Mouse (Mus musculus) spleen, postnatal 36 days (tissue): ENCODE data around the gene Tmem63a.
"Not testable (repeated sequence)": the region's sequence is repeated elsewhere in the genome, so short reads cannot be mapped to it uniquely, and the experiment has no call there.

ENCODE experiments used
- DNase-seq, 2 experiments: peaks; one replicate each; pipeline ENCODE4 v3.0.0; 2022; ENCODE audit warnings: low spot score in 2 of 2, mixed read lengths in 1 of 2

Tmem63a gene

DNA sequence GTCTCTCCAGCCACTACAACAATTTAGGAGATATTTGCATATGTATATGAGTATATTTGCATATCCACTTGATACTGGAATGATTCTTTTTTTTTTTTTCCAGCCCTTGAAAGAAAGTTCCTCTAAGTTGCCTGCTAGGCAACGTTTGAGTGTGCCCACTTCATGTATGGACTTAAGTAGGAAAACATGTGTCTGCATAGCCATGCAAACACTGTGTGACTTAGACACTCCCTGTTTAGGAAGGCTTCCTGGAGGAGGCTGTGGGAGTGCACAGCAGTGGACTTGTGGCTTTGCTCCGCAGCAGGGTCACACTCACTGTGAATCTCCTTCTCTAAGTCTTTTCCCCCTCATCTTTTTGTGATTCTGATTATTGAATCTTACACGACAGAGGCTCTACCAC lies 16.7 kb downstream of the Tmem63a start:
- DNase-seq = no peak

DNA sequence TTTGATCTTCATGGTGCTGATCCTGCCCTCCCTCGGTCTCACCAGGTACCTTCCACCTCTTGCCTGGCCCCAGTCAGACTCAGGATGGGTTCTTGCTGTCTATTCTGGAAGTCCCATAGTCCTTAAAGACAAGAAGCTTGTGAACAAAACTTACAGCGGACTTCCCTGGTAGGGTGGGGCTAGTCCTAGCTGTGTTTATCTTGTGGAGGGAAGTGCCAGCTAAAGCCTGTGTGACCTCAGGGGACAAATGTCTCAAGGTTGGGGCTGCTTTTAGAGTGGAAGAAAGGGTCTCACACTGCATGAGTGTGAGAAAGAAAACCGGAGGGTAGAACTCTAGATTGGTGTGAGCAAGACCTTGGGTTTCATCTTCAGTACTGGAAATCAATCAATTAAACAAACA lies 23.6 kb downstream of the Tmem63a start:
- no peak for DNase-seq

- no peak for DNase-seq
Measured at GRCm38 (mm10) chr1:180966542-180966941, 24.4 kb downstream of the Tmem63a start.

GRCm38 (mm10) chr1:180967261-180967660 lies 25.1 kb downstream of the Tmem63a start:
- DNase-seq = no peak

DNA sequence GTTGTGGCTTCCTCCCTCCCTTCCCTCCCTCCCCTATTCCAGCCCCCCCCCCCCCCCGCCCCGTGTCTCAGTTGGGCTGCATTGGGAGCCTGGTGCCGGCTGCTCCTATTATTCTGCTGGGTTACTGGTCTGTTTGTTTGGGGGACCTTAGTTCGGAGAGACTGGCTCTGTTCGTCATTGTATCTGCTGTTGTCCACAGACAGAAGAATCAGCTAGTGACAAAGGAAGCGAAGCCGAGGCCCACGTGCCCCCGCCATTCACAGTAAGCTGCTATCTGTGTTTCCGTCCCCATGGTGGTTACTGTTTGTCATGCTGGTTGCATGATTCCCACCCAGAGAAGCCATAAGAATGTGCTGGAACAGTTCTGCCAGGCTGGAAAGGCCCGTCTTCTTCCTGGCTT lies 30.8 kb downstream of the Tmem63a start:
- no peak for DNase-seq

- DNase-seq = peak; percentile 47 to 51
Measured at GRCm38 (mm10) chr1:180974126-180974746, 32.1 kb downstream of the Tmem63a start.

DNA sequence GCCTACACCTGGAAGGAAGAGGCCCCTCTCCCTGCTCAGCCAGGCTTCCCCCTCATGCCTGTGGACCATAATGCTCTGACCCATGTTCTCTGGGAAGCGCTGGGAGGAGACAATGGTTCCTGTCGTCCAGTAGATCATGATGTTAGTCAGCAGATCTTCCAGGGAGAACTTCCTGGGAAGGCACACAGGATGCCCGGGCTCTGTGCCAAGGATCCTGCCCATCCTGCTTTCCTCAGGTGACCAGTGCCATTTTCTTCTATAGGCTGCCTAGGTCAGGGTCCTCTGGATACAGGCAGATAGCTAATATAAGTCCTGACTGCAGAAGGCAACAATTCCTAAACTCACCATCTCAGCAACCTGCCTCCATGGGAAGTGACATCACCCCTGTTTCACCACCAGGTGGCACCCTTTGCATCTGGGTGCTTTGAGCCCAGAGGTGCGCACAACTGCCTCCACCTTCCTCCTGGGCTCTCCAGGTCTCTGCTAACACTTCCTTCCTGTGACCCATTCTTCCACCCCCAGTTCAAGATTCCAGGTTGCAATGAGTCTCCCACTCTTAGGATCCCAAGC lies 34.1 kb downstream of the Tmem63a start:
- DNase-seq = peak; percentile 34 to 41

DNA sequence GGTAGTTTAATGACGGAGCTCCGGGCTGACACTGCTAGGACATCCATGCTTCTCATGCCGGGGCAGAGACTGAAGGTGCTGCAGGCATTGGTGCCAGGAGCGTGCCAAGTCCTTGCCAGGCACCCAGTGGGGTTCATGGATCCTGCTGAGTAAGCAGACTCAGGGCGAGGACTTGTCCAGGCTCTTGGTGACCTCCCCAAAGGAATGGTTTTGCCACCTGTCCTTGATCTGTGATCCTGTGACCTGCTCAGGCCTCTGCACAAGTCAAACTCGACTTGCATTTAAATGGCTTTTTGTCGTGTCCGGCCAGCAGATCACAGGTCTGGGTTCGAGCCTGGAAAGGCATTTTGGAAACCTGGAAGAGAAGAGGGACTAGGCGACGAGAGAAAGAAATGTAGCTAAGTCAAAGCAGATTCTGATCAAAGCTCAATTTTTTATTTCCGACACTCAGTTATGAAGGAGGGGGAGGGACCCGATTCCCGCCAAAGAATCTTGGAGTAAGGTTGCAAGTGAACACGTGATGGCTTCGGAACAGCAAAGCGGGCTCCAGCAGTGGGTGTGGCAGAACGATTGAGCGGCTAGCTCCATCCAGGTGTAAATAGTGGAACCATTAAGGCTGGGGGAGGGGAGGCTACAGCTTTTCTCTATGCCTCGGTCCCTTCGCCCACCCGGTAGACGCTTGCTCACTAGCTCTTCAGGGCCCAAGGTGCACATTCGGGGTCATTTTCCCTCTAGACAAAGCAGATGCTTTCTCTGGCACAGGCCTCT lies 37.5 kb downstream of the Tmem63a start:
- DNase-seq = no peak

DNA sequence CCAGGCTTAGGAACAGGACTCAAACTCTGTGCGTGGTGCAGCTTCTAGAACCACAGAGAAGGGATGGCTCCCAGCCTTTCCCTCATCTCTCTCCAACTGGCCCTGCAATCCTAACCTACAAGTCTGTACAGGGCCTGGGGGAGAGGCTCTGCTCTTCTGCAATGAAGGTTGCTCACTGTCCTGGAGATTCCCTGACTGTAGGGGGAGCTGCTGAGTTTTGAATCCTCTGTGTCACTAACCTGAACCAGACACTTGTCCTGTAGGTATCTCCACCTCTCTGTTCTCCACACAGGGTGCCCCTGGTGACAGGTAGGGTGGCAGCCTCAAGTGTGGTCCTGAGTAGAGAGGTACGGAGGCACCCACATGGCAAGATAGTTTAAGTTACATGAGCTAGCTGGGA lies 38.3 kb downstream of the Tmem63a start:
- DNase-seq = no peak

GRCm38 (mm10) chr1:180981298-180982046 lies 39.3 kb downstream of the Tmem63a start:
- DNase-seq = not testable (repeated sequence)

GRCm38 (mm10) chr1:180986701-180987100 lies 44.6 kb downstream of the Tmem63a start:
- DNase-seq = no peak

GRCm38 (mm10) chr1:180987759-180988158 lies 45.6 kb downstream of the Tmem63a start:
- DNase-seq = peak; percentile 57 to 62

GRCm38 (mm10) chr1:180990671-180991070 lies 48.5 kb downstream of the Tmem63a start:
- no peak for DNase-seq

- DNase-seq = peak; percentile 32 to 53
Measured at GRCm38 (mm10) chr1:180992142-180992541, 50.0 kb downstream of the Tmem63a start.

- no peak for DNase-seq
Measured at GRCm38 (mm10) chr1:181000501-181001092, 58.5 kb downstream of the Tmem63a start.

GRCm38 (mm10) chr1:181001217-181001616 lies 59.1 kb downstream of the Tmem63a start:
- DNase-seq = no peak

GRCm38 (mm10) chr1:181001621-181002020 lies 59.5 kb downstream of the Tmem63a start:
- DNase-seq = no peak

DNA sequence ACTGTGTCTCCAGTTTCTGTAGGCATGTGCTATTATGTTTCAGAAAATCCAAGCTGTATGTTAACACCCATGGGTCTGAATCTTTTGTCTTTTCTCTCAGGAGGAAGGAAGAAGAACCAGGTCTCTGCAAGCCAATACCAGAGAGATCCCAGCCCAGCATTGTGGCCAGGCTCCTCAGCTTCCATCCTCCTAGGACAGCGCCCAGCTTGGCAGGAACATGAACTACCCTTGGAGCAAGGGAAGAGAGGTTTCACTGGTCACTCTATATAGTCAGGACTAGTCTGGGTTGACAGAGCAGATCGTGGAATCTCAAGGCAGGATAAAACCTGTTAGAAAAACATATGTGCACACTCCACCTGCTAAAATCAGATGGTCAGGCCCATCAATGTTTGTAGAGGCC lies 61.6 kb downstream of the Tmem63a start:
- DNase-seq = no peak

DNA sequence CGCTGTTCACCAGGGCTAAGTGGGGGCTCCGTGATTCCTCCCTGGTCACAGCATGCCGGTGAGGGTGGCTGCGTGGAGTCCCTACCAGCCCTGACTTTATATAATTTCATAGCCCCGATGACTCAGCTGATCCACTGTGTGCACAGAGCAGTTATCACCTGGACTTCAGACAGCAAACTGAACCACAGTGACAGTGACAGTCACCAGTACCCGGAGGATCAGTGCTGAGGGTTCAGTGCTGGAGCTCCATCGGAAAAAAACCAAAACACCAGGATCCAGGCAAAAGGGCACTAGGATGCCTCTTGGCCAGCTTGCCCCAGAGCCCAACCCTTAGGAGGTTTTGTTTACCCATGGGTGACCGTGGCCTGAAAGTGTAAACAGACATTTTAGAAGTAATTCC lies 63.2 kb downstream of the Tmem63a start:
- DNase-seq = no peak

DNA sequence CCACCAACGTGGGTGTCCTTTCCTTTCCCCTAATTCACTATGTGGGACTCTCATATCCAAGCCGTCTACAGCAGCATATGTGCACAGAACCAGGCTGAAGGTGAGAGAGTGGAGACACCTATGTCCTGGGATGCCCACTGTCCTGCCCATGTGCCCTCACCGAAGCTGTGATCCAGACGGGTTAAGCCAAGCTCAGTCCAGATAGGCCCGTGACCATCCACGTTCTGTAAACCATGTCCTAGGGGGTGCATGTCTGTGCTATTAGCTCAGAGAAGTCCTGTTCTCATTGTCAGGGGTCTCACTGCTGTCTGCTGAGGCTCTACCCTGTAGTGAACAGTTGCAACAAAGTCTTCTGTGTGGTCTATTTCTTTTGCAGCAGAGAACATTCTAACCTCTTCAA lies 65.7 kb downstream of the Tmem63a start:
- DNase-seq = no peak

- DNase-seq = no peak
Measured at GRCm38 (mm10) chr1:181008266-181008665, 66.1 kb downstream of the Tmem63a start.

GRCm38 (mm10) chr1:181009011-181009590 lies 67.0 kb downstream of the Tmem63a start:
- no peak for DNase-seq
